Mouse (Mus musculus) left cerebral cortex, postnatal 10 days (tissue): ENCODE results near the gene Gla. TPM values are rescaled to one million over a fixed set of nuclear protein-coding genes. Genes with fewer than 3 reads are reported as not detected.

Experiments
- DNase-seq, 2 experiments: peaks; one replicate each; pipeline ENCODE4 v3.0.0; 2021 to 2022; ENCODE audit warnings: low spot score in 2 of 2, mixed read lengths in 1 of 2; ENCODE audit errors: extremely low spot score in 1 of 2
- intact Hi-C: fragments of 180-260 bp; cut with DNase I; formaldehyde crosslinking; loops from one replicate; pipeline ENCODE4 v1.15.1; 2025
- total RNA-seq, 2 experiments: library from RNA; stranded (reverse); gene quantifications; 2 replicates each; pipeline ENCODE4 v1.2.3; 2021

Gene Gla
- total RNA-seq, 2 experiments from 2014 or later, result 8.8 to 9.2 TPM

- intact Hi-C loops, result loop anchor here (10.0 kb wide), 1 partner anchor 313 kb away; no protein-coding TSS in a partner anchor
- peak; percentile 31 to 71 for DNase-seq
Observed at GRCm38 (mm10) chrX:134601380-134602120, 625 bp upstream of the Gla start.

GRCm38 (mm10) chrX:134599922-134600565, 881 bp downstream of the Gla start:
- intact Hi-C loops, result loop anchor here (10.0 kb wide), 1 partner anchor 315 kb away; no protein-coding TSS in a partner anchor
- DNase-seq, result no peak

GRCm38 (mm10) chrX:134589836-134590235, 11.1 kb downstream of the Gla start:
- DNase-seq, result no peak
- intact Hi-C loops, result no loop called here

GRCm38 (mm10) chrX:134588997-134589396, 11.9 kb downstream of the Gla start:
- intact Hi-C loops, result no loop called here
- no peak for DNase-seq

- intact Hi-C loops, result no loop called here
- no peak for DNase-seq
Observed at GRCm38 (mm10) chrX:134588261-134588660, 12.7 kb downstream of the Gla start.

GRCm38 (mm10) chrX:134586447-134586846, 14.5 kb downstream of the Gla start:
- intact Hi-C loops, result no loop called here
- no peak for DNase-seq

GRCm38 (mm10) chrX:134585103-134586002, 15.6 kb downstream of the Gla start, which contains the start of gene Rpl36a:
Rpl36a (plus strand) TSS chrX:134585654.
- peak; percentile 89 to 92 for DNase-seq
- intact Hi-C loops, result no loop called here

- DNase-seq, result no peak
- intact Hi-C loops, result no loop called here
Observed at GRCm38 (mm10) chrX:134582888-134583669, 17.8 kb downstream of the Gla start, which contains the start of gene Btk. Btk (minus strand) TSS chrX:134583570.

- intact Hi-C loops, result no loop called here
- DNase-seq, result no peak
Observed at GRCm38 (mm10) chrX:134582270-134582669, 18.7 kb downstream of the Gla start.

- DNase-seq, result no peak
- intact Hi-C loops, result no loop called here
Observed at GRCm38 (mm10) chrX:134580528-134581305, 20.2 kb downstream of the Gla start.

- intact Hi-C loops, result no loop called here
- no peak for DNase-seq
Observed at GRCm38 (mm10) chrX:134577896-134578295, 23.0 kb downstream of the Gla start.

- no peak for DNase-seq
- intact Hi-C loops, result no loop called here
Observed at GRCm38 (mm10) chrX:134566536-134567222, 34.2 kb downstream of the Gla start.

- intact Hi-C loops, result no loop called here
- no peak for DNase-seq
Observed at GRCm38 (mm10) chrX:134564326-134564725, 36.6 kb downstream of the Gla start.

GRCm38 (mm10) chrX:134554425-134554824, 46.5 kb downstream of the Gla start:
- intact Hi-C loops, result no loop called here

GRCm38 (mm10) chrX:134553326-134553725, 47.6 kb downstream of the Gla start:
- DNase-seq, result no peak
- intact Hi-C loops, result no loop called here

More at GRCm38 (mm10) chrX:134554425-134554824, 46.5 kb downstream of the Gla start:
- DNase-seq, result no peak

- intact Hi-C loops, result no loop called here
- DNase-seq, result peak in 1 of 2 experiments; percentile 40
Observed at GRCm38 (mm10) chrX:134550903-134551302, 50.0 kb downstream of the Gla start.

- DNase-seq, result no peak
- intact Hi-C loops, result no loop called here
Observed at GRCm38 (mm10) chrX:134547330-134547729, 53.6 kb downstream of the Gla start.
